Comparison of ENCODE assay signal across 10 mouse cellular contexts in the genomic region with DNA sequence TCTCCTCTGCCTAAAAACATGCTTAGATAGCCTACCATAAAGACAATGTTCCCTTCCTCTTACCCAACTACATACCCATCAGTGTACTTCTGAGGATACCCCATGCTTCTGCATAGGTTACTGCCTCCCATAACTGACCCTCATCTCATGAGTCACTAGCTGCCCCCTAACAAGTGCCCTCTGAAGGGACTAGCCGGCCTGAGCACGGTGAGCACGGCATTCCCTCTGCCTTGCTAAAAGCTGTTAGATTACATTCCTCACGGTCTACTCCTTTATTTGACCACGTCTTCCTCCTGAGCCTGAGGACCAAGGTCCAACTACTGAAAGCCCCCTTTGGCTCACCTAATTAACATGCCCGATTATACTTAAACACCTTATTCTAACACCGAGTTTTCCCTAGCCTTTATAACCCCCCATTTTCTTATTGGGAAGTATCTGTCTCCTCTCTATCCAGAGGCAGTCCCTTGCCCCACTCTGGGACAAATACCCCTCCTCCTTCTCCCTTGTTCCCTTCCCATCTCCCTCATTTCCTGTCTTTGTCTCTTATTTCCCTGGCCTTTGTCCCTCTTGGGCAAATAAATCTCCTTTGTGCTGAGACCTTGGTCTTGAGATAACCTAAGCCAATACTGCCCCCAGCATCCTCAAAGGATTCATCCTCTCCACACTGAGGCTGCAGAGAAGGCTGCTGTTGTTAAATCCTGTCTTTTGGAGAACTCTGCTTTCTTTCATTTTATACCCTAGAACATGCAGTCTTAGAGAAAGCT.
"Had no signal": no experiment of that assay in that cellular context is flagged by ENCODE, and none has a peak within 500 bp of the region (broad histone marks: within the 10 kb centered on the region; RNA-seq: fewer than 3 reads in every experiment).

No protein-coding gene starts in this region.

- H3K27ac ChIP-seq: kidney, embryonic 15.5 days; limb, embryonic 10.5 days; liver, embryonic 15.5 days; midbrain, embryonic 13.5 days had no signal

- H3K36me3 ChIP-seq: liver, embryonic 15.5 days had no signal

- H3K4me2 ChIP-seq: kidney, embryonic 15.5 days; liver, embryonic 11.5 days; liver, embryonic 15.5 days; midbrain, embryonic 13.5 days had no signal

- H3K4me3 ChIP-seq: kidney, embryonic 15.5 days; limb, embryonic 10.5 days; liver, embryonic 15.5 days; midbrain, embryonic 13.5 days had no signal

- ATAC-seq: midbrain, embryonic 13.5 days had no signal

- H3K27me3 ChIP-seq: kidney, embryonic 15.5 days; liver, embryonic 15.5 days; midbrain, embryonic 13.5 days had no signal

- H3K4me1 ChIP-seq: midbrain, embryonic 13.5 days had no signal

- H3K9ac ChIP-seq: kidney, embryonic 15.5 days; liver, embryonic 15.5 days; midbrain, embryonic 13.5 days had no signal

- H3K9me3 ChIP-seq: kidney, embryonic 15.5 days; limb, embryonic 10.5 days; liver, embryonic 15.5 days; midbrain, embryonic 13.5 days had no signal

- DNase-seq: kidney, adult 2 months; kidney, postnatal 14 days; lung, postnatal 10 days; right cerebral cortex, postnatal 14 days; thymus, postnatal 4 days had no signal
